Mouse (Mus musculus) heart, postnatal 25 days (tissue): Measurements from ENCODE around the gene Phf21a. TPM values are rescaled to one million over a fixed set of nuclear protein-coding genes. Genes with fewer than 3 reads are reported as not detected.

ENCODE experiments used
- DNase-seq: peaks from one replicate; pipeline ENCODE4 v3.0.0; 2022; ENCODE audit warnings: low spot score
- intact Hi-C: fragments of 180-260 bp; cut with DNase I; formaldehyde crosslinking; loops from one replicate; pipeline ENCODE4 v1.15.1; 2025
- total RNA-seq, 2 experiments: library from RNA; stranded (reverse); gene quantifications; 2 replicates each; pipeline ENCODE4 v1.2.3; 2021

The Phf21a gene
- total RNA-seq, result 10 to 100 TPM; 26.2 to 37.6 TPM

- DNase-seq, result no peak
- intact Hi-C loops, result no loop called here
These were observed at the start of gene Phf21a for GRCm38 (mm10) chr2:92092817-92093216. Gene Phf21a (plus strand): TSS chr2:92093117.

GRCm38 (mm10) chr2:92043285-92043684 is 49.6 kb upstream of the Phf21a start:
- intact Hi-C loops, result no loop called here
- no peak for DNase-seq

GRCm38 (mm10) chr2:92047601-92048000 is 45.3 kb upstream of the Phf21a start:
- no peak for DNase-seq
- intact Hi-C loops, result no loop called here

GRCm38 (mm10) chr2:92048034-92048690 is 44.8 kb upstream of the Phf21a start:
- intact Hi-C loops, result no loop called here
- DNase-seq, result no peak

- no peak for DNase-seq
- intact Hi-C loops, result no loop called here
These were observed 40.7 kb upstream of the Phf21a start for GRCm38 (mm10) chr2:92052188-92052587.

- intact Hi-C loops, result no loop called here
These were observed 40.2 kb upstream of the Phf21a start for GRCm38 (mm10) chr2:92052754-92053153.

GRCm38 (mm10) chr2:92055101-92055813 is 37.7 kb upstream of the Phf21a start:
- intact Hi-C loops, result loop anchor here (5.0 kb wide), 3 partner anchors 113 to 128 kb away; partner anchors contain the start of gene Chrm4
- peak; percentile 88 for DNase-seq

More at GRCm38 (mm10) chr2:92052754-92053153, 40.2 kb upstream of the Phf21a start:
- DNase-seq, result no peak

- DNase-seq, result no peak
These were observed 37.1 kb upstream of the Phf21a start for GRCm38 (mm10) chr2:92055831-92056236.

GRCm38 (mm10) chr2:92056760-92057159 is 36.2 kb upstream of the Phf21a start:
- no peak for DNase-seq
- intact Hi-C loops, result loop anchor here (1.0 to 5.0 kb wide), 5 partner anchors 34 to 129 kb away; partner anchors contain the start of gene Chrm4

More at GRCm38 (mm10) chr2:92055831-92056236, 37.1 kb upstream of the Phf21a start:
- intact Hi-C loops, result loop anchor here (1.0 to 5.0 kb wide), 5 partner anchors 33 to 129 kb away; partner anchors contain the start of gene Chrm4

- DNase-seq, result peak; percentile 79
These were observed 34.4 kb upstream of the Phf21a start for GRCm38 (mm10) chr2:92058469-92058868.

GRCm38 (mm10) chr2:92058936-92059335 is 34.0 kb upstream of the Phf21a start:
- intact Hi-C loops, result loop anchor here (1.0 to 5.0 kb wide), 4 partner anchors 72 to 132 kb away; partner anchors contain the start of gene Chrm4
- no peak for DNase-seq

More at GRCm38 (mm10) chr2:92058469-92058868, 34.4 kb upstream of the Phf21a start:
- intact Hi-C loops, result loop anchor here (1.0 to 5.0 kb wide), 4 partner anchors 71 to 131 kb away; partner anchors contain the start of gene Chrm4

GRCm38 (mm10) chr2:92059481-92060220 is 33.3 kb upstream of the Phf21a start:
- DNase-seq, result peak; percentile 16
- intact Hi-C loops, result loop anchor here (5.0 kb wide), 3 partner anchors 117 to 132 kb away; partner anchors contain the start of gene Chrm4

- DNase-seq, result no peak
- intact Hi-C loops, result no loop called here
These were observed 32.6 kb upstream of the Phf21a start for GRCm38 (mm10) chr2:92060291-92060690.

- intact Hi-C loops, result no loop called here
- DNase-seq, result no peak
These were observed 31.6 kb upstream of the Phf21a start for GRCm38 (mm10) chr2:92061337-92061736.

GRCm38 (mm10) chr2:92063106-92063505 is 29.8 kb upstream of the Phf21a start:
- intact Hi-C loops, result no loop called here
- DNase-seq, result no peak

- intact Hi-C loops, result no loop called here
- no peak for DNase-seq
These were observed 27.5 kb upstream of the Phf21a start for GRCm38 (mm10) chr2:92065269-92065888.

- intact Hi-C loops, result no loop called here
- DNase-seq, result no peak
These were observed 27.0 kb upstream of the Phf21a start for GRCm38 (mm10) chr2:92065938-92066337.

- intact Hi-C loops, result no loop called here
- DNase-seq, result no peak
These were observed 26.0 kb upstream of the Phf21a start for GRCm38 (mm10) chr2:92066899-92067298.

GRCm38 (mm10) chr2:92067600-92067999 is 25.3 kb upstream of the Phf21a start:
- intact Hi-C loops, result no loop called here
- no peak for DNase-seq

- intact Hi-C loops, result no loop called here
- no peak for DNase-seq
These were observed 23.3 kb upstream of the Phf21a start for GRCm38 (mm10) chr2:92069630-92070029.
